Mouse (Mus musculus): Measurements from ENCODE around the gene Kpna2. TPM values are rescaled to one million over a fixed set of nuclear protein-coding genes. Genes with fewer than 3 reads are reported as not detected.

Kpna2 gene
- 15.0 TPM for total RNA-seq (2023)

DNA sequence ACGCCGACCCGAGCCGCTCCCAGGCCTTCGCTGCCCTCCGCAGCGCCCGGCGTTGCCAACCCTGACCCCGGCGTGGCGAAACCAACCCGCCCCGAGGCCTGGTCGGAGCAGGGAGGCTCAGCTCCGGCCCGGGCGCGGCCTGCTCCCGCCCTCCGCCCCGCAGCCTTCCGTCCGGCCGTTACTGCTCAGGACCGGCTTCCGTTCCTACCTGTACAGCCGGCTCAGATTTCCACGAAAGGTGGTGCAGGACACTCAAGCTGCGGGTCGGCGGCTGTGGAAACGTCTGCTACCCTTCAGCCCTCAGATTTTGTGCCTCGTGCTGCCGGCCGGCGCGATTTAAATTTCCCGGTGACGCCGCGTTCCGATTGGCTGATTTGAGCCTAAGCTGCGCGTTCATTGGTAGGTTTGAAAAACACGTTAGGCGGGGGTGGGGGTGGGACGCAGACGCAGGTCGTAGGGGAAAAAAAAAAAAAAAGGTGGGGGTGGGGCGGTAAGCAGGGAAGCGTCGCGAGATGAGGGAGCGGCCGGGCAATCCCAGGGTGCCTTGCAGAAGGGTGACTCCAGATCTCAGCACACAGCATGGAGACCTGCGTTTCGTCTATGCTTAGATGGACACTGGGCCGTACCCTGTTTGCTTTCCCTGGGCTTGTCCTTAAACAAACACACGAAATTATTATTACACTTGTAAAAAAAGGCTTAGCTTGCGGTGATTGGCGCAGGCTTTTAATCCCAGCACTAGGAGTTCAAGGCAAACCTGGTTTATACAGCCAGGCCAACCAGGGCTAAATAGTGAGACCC is at the start of gene Kpna2:
TSS of gene Kpna2 (minus strand) at position 391 of the 798 bp plus-strand sequence.

DNA sequence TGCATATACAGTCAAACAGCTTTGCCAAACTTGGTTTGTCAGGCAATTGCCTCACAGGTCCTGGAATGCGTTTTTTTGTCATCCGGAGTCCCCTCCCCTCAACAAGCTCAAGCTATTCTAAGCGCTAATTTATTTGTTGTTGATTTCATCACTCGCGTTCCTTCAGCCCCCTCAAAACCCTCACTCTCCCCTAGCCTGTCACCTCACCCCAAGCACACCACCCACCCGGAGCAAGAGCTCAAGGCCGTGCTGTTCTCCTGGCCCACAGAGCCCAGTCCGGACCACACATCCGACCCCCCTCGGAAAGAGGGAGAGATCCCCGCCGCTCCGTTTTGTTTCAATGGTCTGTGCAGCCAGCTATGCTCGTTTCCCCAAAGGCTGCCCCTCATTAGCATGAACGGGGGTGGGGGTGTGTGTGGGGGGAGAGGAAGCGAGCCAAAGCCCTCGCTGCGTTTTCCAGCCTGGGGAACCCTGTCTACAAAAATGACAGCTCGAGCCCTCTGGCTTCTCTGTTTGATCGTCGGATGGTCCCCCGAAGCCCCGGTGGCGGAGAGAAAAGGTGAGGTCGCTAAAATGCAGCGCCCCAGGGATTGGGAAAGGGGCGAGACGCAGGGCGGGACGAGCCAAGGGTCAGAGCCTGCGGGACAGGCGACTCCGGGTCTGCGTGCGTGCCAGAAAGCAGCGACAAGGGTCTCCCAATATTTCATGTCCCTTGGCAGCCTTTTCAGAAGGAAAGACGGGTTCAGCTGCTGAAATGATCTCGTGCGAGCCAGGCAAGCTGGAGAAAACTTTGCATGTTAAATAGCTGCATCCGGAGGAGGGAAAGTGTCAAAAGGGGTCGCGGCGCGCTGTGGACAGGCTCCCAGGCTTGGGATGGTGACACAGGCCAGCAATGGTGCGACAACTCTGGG is 26.3 kb upstream of the Kpna2 start, which contains the start of gene 1810010H24Rik:
TSS of gene 1810010H24Rik (plus strand) at position 271 of the 911 bp plus-strand sequence.

Other genes starting within 250 kb of the Kpna2 start
- gene Pecam1, start 248.9 kb downstream of the Kpna2 start, total RNA-seq (2023) = 217 TPM
- gene Milr1, start 248.3 kb downstream of the Kpna2 start, total RNA-seq (2023) = 8.6 TPM
- 78.0 TPM for gene Polg2, start 220.0 kb downstream of the Kpna2 start, total RNA-seq (2023)
- 2,875 TPM for gene Ddx5, start 210.4 kb downstream of the Kpna2 start, total RNA-seq (2023)
- 29.2 TPM for gene Cep95, start 210.3 kb downstream of the Kpna2 start, total RNA-seq (2023)
- 68.3 TPM for gene Smurf2, start 78.8 kb downstream of the Kpna2 start, total RNA-seq (2023)
- 0.53 TPM for gene 1810010H24Rik, start 26.1 kb upstream of the Kpna2 start, total RNA-seq (2023)
- 150 TPM for gene Bptf, start 132.6 kb upstream of the Kpna2 start, total RNA-seq (2023)
- 50.2 TPM for gene Nol11, start 189.8 kb upstream of the Kpna2 start, total RNA-seq (2023)